Mouse (Mus musculus) layer of hippocampus, postnatal 10 days (tissue): ENCODE measurements around the gene Mtmr11. TPM values are rescaled to one million over a fixed set of nuclear protein-coding genes. Genes with fewer than 3 reads are reported as not detected.
A peak's percentile ranks its signal among the peaks of the same experiment; 100 is the strongest.

Source experiments
- DNase-seq, 2 experiments: peaks; one replicate each; pipeline ENCODE4 v3.0.0; 2021; ENCODE audit warnings: low spot score in 2 of 2
- long read RNA-seq: library from polyadenylated mRNA; stranded (forward); transcript quantifications from one replicate; pipeline ENCODE4 v2.0.0, GENCODE M21; 2023
- total RNA-seq, 2 experiments: library from RNA; stranded (reverse); gene quantifications; 2 replicates each; pipeline ENCODE4 v1.2.3; 2021

Gene Mtmr11
- total RNA-seq, result 1 to 10 TPM; 5.5 to 9.2 TPM
- long read RNA-seq, partial matches to known transcripts, result 2 of 5 reads
- long read RNA-seq, other reads (novel, unspliced or antisense), result 1 of 5 reads

DNA sequence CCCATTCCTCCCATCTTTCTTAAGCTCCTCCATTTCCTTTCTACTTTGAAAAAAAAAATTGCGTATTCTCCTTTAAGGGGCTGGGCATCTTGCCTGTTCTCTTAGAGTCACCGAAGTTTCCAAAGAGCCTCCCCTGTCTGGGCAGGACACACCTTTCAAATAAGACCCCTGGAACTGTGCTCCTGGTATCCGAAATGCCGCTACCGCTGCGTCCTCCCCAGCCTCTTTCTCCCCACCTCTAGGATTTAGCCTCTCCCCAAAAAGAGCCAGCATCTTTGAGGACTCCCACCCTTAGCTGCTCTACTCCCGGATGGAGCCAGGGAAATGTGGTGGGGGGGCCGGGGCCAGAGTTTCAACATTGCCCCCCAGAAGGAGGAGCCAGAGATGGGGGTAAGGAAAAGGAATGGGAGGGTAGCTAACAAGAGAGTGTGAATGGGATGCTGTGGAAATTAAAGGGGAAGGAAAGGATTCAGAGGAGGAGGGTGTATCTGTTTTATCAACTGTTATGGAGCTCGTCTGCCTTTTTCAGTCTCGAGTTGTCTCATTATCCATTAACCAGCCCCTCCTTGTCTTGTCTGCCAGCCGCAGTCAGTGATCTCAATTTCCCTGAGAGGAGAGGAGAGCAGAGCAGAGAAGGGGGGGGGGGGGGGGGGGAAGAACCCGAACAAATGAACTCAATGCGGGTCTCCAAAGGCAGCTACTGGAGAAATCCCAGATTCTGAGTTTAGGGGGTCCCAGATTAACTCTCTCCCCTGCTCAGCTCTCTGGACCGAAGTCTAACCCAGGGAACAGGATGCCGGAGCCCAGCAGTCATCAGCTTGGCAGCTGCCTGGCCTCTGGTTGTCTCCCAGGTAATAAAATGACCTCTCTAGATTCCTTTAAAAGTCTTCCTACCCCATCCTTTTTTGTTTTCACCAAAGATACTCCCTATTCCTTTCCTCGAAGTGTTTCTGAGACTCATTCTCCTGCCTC, at the start of gene Mtmr11:
Mtmr11 (plus strand) TSS at position 136 of the 972 bp plus-strand sequence.
- DNase-seq, result peak in 1 of 2 experiments; percentile 43

DNA sequence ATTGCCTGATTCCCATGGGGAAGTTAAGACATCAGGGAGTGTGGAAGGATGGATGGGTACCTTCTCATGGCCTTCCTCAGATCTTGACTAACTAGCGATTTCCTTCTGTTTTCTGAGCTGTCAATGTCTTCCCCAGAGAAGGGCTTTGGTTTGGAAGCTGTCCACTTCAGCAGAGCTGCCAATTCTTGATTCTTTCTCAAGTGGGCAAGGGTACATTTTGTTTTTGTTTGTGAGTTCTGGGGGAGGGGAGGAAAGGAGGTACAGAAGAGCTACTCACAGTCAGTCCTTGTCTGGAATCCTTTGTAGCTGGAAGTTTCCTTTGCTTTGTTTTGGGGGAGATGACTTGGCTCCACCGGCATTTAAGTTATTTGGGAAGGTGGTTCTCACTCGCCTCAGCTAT, 48.6 kb upstream of the Mtmr11 start:
- DNase-seq, result no peak

DNA sequence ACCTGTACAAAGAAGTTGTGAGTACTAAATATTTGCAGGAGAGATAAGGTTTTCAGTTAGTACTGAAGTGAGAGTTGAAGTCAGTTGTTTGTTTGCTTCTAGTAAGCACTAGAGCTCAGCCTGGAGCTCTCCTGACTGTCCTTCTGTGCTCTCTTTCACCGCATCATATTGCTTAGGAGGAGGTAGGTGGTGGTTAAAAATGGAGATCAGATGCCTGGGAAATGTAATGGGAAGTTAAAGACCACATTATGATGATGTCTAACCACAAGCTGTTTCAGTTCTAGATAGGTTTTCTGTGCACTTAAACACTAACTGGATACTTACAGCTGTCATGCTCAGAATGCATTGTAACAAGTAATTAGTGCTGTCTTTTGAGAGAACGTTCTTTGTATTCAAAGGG, 43.7 kb upstream of the Mtmr11 start:
- no peak for DNase-seq

DNA sequence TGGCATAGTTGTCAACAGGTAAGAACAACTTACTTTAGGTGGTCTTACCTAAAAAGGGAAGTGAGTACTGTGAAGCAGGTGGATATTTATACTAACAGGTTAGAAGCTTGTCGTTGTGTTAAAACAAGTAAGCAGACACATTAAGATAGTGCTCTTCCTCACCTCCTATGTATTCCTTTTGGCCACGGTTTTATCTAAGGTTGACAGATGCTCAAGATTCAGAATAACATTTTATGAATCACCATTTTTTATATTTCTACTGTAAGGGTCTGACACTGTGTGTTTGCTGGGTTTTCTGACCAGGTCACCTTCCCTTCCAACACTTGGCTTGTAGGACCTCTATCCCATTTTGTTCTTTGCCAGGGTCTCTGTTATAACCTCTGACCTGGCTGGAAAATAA, 43.1 kb upstream of the Mtmr11 start:
- DNase-seq, result no peak

DNA sequence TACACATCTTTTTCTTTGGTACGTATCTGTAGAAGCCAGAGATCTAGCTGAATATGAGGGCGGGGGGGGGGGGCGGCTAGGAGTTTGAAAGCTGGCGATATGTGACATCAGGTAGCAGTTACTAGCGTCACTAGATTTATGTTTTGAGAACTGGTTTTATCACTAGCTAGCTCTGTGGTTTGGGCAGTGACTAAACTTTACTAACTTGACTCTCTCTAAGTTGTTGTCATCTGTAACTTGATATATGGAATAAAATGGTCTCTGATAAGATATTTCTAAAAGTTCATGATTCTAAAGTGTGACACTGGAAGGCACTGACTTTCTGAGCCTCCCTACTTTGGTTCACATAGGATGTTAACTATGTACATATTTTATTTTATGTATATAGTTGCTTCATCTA, 37.6 kb upstream of the Mtmr11 start:
- DNase-seq, result no peak

DNA sequence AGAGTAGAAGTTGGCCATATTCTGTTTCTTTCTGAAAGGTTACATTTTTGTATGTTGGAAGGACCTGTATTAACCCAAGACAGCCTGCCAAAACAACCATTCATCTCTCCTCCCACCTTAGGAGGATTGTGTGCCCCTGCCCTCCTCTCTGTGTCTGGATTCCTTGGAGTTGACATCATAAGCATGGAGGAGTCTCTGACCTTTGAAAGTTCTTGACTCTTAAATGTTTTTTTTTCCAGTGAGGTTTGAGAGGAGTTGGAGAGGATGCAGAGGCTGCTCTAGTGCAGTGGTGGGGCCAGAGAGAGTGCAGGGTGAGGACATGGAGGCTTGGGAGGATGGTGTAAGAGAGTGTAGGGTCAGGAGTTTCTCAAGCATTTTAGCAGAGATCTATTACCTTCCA, 33.7 kb upstream of the Mtmr11 start:
- no peak for DNase-seq

- no peak for DNase-seq
These were observed 29.3 kb upstream of the Mtmr11 start for GRCm38 (mm10) chr3:96132478-96132877.

- DNase-seq, result no peak
These were observed 28.4 kb upstream of the Mtmr11 start for GRCm38 (mm10) chr3:96133327-96133905.

DNA sequence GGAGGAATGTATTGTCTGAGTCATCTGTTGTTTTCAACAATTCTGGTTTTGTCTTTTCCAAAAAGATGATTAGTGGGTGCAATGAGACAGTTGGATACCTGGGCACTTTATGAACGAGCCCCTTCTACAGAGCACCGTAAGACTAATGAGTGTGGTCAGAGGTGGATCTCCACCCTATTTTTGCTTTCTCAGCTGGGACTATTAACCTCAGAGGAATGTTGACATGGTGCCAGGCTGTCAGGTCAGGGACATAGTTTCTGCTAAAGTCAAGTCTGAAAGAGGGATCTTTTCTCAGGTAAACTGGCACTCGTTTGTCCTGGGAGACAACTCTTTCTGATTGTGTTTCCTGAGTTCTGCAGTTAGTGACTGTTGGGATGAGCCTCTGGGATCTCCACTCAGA, 26.8 kb upstream of the Mtmr11 start:
- no peak for DNase-seq

DNA sequence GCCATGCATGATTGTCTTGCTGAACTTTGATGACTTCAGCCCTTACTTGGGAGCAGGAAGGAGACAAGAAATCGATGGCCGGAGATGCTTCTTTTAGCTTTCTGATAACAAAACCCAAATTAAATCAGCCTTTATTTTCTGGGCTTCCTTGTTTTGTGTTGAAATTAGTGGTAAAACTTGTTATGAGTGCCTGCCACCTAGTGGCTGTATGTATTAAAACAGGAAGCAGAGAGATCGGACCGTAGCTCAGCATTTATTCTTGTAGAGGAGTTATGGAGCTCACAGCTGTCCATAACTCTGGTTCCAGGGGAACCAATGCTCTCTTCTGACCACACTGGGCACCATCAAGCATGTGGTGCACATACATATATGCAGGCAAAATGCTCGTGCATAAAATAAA, 13.9 kb upstream of the Mtmr11 start:
- DNase-seq, result peak; percentile 56 to 71

GRCm38 (mm10) chr3:96151836-96152235, 10.0 kb upstream of the Mtmr11 start:
- no peak for DNase-seq

DNA sequence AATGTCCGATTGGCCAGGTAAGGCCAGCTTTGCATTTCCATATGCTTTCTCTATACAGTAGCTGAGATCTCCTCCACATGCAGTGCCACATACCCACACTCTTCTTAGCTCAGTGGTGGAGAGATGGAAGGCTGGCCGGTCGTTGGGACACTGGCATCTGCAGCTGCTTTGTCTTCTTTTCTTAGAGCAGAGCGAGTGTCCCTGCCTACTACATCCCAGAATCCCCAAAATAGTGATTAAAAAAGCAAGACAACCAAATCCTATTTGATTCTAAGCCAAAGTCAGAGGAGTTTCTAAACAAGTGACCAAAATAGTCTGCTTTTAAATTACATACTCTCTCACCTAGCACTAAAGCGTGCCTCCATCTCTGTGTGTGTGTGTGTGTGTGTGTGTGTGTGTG, 9.2 kb upstream of the Mtmr11 start:
- no peak for DNase-seq

- DNase-seq, result no peak
These were observed 6.3 kb upstream of the Mtmr11 start for GRCm38 (mm10) chr3:96155501-96155900.

DNA sequence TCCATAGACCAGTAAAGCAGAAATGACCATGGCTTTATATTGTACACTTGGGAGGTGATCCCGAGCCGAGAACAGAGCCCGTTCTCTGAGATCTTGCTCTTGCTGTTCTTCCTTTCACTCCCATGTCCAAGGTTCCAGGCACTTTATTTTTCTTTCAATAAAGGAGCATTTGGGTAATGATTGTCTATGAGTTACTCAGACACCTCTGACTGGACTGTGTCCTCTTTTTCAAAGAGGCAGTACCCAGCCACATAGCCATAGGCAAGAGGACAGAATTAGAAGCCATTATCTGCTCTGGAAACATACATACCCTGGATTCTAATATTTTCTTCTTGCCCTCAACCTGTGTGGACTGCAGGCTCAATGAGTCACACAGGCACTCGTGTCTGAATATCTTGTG, 2.0 kb upstream of the Mtmr11 start:
- no peak for DNase-seq

DNA sequence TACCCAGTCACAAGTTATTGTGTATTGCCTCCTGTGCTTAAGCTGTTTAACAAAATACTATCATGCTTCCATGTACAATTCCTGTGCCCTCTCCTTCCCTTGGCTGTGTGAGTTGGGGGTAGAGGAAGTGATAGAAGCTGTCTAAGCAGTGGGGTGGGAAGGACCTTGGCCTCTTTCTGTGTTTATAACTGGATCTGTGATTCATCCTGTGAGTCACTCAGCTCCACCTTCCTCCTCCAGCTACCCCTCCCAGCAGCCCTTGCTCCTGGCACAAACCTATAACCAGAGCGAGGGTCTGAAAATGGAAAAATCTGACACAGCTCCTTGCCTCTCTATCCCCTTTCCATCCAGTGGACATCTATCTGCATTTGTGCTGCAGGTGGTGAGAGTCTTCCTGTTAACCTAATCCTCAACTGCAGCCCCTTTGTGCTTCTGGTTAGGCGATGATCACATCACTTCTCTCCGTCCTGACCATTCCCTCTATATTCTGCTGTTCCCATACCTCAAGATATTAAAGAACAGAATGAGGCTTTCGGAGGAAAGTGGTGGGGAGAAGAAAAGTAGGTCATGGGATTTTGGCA, 1.5 kb upstream of the Mtmr11 start:
- DNase-seq, result no peak

DNA sequence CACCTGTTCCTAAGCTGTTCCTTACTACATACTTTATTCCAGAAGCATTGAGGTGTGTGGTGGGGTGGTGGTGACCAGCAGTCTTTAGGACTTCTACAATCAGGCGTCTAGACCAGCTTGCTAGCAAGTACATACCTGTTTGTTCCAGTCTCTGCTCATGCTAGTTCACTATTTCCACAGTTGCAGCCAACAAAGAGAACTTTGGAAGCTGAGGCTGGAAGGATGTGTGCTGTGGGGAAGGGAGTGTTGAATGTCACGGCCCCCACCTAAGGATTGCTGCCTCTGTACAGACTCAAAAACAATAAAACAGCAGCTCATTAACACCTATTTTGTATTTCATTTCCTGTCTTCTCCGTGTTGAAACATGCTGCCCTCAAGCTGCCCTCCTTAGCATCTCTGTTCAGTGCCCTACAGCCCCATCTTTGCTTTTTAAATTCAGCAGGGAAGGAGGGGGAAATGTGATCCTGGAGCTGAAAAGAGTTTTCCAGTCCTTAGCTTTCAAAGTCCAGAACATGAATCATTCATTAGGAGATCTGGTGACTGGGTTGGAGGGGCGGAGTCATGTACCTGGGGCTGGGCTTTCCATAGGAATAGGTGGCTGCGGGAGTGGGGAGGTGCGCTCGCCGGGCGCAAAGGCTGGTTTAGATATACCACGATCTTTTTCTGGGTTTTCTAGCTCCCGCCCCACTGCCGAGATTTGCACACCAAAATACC, 844 bp upstream of the Mtmr11 start:
- peak in 1 of 2 experiments; percentile 43 for DNase-seq

- DNase-seq, result no peak
These were observed 1.2 kb downstream of the Mtmr11 start for GRCm38 (mm10) chr3:96163040-96163439.

- DNase-seq, result no peak
These were observed 6.8 kb downstream of the Mtmr11 start for GRCm38 (mm10) chr3:96168466-96169158.

DNA sequence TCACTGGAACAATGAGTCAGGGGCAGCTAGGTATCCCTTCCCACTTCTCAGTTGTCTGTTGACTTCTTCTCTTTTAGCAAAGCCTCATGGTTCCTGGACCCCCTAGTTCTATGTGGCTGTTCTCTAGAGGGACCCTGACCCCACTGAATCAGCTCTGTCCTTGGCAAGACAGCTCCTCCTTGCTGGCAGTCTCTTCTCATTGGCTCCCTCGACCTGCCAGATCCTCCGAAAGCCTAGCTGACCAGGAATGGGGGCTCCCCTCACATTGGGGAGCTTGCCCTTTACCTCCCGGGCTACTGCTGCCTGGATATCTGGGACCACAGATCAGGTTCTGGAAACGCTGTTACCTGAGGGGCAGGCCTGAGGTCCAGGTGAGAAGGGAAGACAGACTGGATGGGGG, 8.5 kb downstream of the Mtmr11 start:
- DNase-seq, result no peak

- DNase-seq, result no peak
These were observed 9.3 kb downstream of the Mtmr11 start for GRCm38 (mm10) chr3:96170976-96171545.
